Mouse (Mus musculus) lung, postnatal 4 days (tissue): ENCODE measurements at regions not wholly inside any gene's neighbourhood (a gene's known extent, or its start where the extent isn't known, plus 50 kb on each side); places are given as distances from the start of the nearest gene placed in this dataset.
A peak's percentile ranks its signal among the peaks of the same experiment; 100 is the strongest.

Experiments
- DNase-seq, 2 experiments: peaks; one replicate each; pipeline ENCODE4 v3.0.0; 2021

DNA sequence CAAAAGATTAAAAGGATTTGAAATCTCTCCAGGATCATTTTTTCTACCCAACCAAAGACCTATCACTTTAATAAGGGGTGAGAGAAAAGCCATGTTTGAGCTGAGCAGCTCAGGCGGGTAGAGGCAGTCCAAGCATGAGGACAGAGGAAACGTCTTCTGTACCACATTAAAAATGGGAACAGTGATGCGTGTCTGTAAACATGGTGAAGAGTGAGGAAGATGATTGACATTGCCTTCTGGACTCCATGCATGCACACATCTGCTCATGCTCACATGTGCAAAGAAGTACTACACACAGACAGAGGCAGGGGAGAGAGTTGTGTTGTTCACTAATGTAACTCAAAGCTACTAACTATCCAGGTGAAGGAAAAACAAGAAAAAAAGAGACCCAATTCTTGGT, 243.4 kb upstream of the Htr2a start:
- DNase-seq: no peak

DNA sequence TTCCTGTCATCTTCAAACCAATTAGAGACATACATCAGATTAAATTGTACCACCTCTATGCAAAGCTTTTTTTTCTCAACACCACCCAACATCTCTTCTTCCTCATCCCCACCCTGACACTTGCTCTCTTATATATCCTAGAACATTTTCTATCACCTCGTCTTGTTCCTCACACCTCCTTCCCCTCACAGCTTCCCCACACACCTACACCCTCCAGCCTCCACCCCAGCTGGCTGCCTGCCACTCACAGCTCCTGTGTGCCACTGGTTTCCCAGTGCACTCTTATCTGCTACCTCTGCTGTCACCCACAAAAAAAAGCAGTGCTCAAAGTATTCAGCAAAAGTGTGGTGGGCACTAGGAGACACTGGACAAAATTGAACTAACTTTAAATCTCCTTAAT, 231.2 kb upstream of the Htr2a start:
- DNase-seq: no peak

DNA sequence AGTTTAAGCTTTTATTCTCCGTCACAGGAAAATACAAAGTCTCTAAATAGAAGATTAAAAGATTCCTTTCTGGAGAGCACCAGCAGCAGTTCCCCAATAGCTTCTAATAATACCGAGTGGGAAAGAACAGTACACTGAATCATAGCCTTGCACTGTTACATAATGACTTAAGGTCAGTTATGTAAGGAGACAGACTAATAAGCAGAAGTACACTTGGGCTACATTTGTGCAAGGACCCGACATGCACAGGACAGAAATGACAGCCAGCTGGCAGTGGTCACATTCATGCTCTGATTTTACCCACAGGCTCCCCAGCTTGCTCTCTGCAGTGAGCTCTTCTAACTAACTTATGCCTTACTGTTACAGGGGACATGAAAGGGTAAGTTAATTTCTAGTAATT, 212.4 kb upstream of the Htr2a start:
- no peak for DNase-seq

DNA sequence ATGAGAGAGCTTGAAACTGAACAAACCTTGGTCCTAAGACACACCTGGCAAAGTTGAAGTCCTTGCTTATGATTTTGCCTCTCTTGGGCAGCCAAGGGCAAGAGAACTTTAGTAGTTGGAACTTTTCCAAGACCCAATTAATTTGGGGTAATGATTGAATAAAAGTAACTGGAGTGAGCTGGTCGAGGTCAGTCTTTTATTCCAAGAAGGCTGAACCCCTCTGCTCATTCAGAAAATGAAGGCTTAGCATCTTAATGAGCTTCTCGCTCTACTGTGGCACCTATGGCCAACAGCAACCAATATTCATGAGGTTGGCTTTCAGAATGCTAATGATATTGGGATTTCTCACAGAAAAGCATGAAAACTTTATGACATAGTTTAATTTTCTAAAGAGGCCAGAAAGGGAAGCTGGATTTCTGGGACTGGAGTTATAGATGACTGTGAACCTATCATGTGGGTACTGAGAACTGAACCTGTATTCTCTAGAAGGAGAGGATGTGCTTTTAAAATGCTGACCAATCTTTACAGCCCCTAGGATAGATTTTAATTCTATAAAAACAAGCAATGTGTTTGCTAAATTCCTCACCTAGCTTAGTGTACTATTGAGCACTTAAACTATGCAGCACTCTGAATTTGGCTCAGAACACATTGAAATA, 176.5 kb upstream of the Htr2a start:
- DNase-seq: no peak

DNA sequence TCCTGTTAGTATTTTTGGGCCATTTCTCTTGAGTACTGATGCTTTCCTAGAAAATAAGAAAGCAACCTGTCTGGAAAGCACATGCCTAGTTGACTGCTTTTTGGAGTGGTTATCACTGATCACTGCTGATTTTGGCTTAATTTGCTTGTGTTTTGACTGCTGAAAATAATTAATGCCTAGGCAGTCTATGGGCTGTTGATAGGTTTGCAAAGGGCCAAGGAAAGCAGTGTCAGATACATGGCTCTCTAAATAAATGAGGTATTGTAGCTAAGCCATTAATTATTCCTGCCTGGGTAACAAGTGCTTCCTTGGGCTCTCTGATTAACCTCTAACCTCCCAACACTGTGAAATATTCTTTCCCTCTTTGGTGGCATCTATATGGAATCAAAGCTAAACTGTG, 145.1 kb upstream of the Htr2a start:
- DNase-seq: no peak

DNA sequence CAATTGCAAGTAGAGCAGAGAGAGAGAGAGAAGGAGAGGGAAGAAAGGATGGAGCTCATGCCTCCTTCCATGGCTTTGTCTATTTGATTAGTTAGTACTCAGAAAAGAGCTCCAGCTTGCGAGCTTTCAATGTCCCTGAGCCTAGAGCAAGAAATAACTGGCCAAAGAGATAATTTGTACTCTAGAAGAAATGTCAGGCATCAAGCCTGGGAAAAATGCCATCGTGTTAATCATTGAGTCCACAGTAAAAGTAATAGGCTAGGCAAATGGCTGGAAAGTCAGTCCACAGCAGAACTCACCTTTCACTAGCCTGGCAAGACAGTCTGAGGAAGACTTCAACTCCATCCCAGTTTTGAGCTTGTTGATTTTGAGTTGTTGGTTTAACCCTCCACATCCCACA, 129.1 kb upstream of the Htr2a start:
- no peak for DNase-seq

DNA sequence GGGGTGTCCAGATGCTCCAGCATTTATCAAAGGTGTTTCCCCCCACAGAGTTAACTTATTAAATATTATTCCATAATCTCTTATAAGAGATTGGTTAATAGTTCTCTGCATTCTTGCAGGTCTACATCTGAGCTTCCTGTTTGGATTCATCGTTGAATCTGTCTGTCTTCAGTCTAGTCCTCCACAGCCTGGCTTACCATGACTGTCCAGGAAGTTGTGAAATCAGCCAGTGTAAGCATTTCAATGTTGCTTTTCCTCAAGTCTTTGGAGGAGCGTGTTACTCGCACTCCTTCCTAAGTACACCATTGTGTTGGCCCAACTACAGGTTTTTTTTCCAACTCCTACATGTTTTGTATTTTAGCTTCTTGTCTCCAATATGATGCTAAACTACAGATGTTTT, 124.2 kb upstream of the Htr2a start:
- DNase-seq: no peak

DNA sequence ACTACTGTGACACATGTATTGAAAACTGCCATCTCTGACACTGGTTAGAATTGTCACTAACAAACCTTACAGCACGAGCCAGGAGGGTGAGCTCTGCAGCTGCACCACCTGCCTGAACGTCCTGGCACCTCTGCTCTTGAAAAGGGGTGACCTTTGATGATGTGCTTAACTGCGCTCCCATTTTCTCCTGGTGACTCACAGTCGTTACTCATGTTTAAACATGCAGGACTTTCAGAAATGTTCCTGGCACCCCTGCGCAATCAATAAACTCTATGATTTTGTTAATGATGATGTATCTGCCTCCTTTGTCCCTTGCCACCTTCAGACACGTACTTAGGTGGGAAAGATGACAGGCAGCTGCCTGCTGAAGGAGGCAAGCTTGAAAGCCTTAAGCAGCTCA, 121.1 kb upstream of the Htr2a start:
- DNase-seq: no peak

DNA sequence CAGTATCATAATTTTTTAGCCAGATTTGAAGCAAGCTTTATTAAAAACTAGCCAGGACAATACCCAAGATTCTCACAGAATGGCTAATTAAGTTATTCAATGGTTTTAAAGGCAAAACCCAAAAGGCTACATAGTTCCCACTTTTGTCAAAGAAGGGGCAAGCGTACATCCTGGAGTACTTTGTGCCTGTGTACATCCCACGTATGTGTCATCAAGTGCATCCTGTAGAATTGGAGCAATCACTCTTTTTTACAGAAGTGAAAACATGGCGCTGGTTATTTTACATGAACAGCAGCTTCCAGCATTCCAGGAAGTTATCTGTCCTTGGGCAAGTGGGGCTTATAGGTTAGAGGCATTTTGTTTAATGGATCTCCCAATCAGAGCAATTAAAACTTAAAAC, 119.0 kb upstream of the Htr2a start:
- DNase-seq: no peak

DNA sequence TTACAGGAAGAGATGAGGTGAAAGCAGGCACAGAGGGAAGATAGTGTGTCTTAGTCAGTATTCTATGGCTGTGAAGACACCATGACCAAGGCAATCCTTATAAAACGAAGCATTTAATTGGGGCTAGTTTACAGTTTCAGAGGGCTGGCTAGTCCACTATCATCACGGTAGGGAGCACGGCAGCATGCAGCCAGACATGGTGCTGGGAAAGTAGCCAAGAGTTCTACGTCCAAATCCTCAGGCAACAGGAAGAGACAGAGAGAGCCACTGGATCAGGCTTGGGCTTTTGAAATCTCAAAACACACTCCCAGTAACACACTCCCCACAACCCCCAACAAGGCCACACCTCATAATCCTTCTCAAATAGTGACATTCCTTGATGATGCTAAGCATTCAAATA, 113.4 kb upstream of the Htr2a start:
- DNase-seq: no peak

DNA sequence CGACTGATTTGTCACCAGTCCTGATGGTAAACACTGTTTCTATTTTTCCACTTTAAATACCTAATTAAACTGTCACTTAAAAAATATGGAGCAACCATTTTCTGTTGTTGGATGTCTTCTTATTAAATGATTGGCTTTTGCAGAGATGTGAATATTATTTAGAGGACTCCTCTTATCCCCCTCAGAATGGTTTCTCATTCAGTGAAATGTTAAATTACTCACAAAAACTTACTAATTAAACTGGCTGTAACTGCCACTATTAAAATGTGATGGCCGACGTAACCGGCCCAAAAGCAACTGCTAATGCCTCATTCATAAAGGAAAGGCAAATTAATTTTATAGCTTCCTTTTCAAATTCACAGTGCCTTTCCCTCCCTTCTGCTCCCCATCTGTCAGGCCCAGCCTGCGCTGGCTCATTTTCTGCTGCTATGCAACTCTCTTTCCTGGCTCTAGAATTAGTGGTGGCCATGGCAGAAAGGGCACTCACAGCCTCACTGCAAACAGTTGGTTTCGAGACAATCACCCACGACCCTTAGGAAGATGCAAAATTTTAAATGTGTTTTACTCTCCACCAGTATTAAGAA, 111.2 kb upstream of the Htr2a start:
- DNase-seq: no peak

DNA sequence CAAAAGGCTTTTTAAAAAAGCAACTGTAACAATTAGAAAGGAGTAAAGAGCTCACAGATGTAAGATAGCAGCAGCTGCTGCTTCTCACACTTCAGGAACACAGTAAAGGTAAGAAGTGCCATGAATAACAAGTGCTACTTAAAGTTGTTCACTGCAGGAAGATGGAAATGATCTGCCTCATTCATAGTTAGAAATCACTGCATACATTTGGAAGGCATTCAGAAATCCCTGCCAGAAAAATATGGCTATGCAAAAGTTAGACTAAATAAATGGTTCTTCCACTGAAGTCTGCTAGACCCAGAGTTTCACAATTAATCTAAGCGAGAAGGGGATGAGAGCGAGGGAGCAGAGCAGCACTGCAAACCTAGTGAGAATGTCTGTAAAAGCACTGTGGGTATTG, 102.5 kb upstream of the Htr2a start:
- no peak for DNase-seq

DNA sequence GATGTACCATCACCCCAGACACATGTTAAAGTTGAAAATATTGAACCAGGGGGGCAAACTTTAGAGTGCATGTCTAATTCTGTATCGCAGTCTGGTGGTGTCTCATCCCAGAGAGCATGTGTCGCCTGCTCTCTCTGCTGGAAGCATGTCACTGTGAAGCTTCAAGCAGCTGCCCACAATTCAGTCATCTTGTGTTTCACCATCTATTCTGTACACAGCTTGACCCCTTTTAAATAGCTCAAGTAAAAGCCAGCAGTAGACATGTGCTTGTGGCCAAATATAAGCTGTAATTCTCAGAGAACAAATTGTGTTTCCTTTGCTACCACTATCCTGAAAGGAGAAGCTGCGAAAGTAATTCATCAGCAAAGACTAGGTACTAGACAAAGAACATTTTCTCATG, 96.6 kb upstream of the Htr2a start:
- DNase-seq: no peak

DNA sequence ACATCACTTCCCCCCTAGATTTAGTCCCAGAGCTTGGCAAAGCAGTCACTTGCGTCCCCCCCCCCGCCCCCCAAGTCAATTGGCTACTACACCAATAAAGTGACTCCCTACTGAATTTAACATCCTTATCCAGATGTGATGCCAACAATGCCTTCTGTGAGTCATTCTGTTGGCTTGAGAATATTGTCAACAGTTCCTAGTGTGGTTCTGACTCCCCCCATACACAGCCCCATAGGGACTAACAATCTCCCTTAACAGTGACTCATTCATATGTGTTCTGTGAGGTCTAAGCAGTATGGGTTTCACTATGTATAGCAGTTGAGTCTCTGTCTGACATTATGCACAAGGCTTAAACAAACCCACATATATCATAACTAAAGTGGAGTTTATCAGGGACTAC, 89.5 kb upstream of the Htr2a start:
- no peak for DNase-seq

DNA sequence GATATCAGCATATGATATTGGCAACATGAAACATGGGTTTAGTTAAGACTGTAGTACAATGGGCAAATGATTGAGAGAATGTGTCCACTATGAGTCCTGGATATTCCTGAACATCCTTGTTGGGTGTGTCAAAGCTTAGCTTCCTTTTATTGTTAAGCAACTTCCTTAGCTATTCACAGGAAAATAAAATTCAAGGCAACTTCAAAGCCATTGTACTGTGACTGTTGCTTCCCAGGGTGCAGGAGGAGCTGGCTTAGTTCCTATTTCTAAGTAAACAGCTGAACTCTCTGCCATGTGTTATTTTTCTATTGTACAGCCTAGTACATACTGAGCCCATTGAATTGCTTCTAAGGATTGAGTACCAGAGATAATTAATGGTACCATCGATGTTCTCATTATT, 87.0 kb upstream of the Htr2a start:
- peak in 1 of 2 experiments; percentile 6 for DNase-seq

DNA sequence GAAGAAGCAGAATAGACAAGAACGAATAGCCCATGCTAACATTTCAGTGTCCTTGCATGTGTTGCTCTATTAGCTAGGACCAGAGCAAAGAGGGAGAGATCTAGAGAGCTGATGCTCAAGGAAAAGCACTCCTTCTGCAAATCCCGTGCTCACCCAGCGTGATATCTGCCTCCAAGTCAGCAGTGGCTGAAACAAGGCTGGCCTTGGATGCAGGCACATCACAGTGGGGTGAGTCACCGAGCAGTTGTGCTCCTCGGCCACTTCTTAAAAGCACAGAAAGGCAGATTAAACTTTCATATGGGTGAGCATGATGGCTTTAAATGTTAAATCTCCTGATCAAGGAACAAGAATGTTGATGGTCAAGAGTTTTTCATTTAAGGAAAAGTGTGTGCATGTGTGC, 82.3 kb upstream of the Htr2a start:
- no peak for DNase-seq
